Comparison of ENCODE assay signal across 8 mouse cellular contexts in the genomic region with DNA sequence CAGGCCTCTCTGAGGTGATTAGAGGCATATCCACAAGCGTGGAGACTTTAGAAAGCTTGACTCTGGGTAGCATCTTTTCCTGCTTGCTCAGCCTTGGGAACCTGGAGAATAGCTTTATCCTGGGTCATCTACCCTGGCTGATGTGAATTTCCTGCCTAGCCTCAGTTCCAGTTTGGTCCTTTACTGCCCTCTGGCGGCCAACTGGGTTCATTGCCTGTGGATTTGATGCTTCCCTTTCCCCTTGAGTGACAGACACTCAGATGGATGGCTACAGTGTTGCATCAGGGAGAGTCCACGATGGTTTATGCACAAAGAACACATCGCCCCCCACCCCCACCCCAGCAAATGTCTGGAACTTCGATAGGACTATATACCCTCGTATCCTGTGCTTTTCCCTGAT.
A peak's percentile ranks its signal among the peaks of the same experiment; 100 is the strongest.
DNase-seq lines count a peak whose midpoint lies in the region; ATAC-seq and TF ChIP-seq lines count a peak whose summit lies in the region.

No protein-coding gene starts in this region.

- H3K36me3 ChIP-seq in spleen, adult 2 months (ENCODE audit: control insufficient read depth, insufficient read depth, low read length), result no peaks in the 10 kb centered on the region
- no peaks in the 10 kb centered on the region for H3K36me3 ChIP-seq in kidney, postnatal 0 days (ENCODE audit: insufficient read depth, low read length)
- H3K36me3 ChIP-seq in liver, embryonic 11.5 days (ENCODE audit: control insufficient read depth, insufficient read depth, low read length), result no peaks in the 10 kb centered on the region

- WGBS in spleen, adult 2 months, result 16% methylated on average over 6 of the region's 6 CpGs
- WGBS in kidney, postnatal 0 days, result 4% methylated on average over 6 of the region's 6 CpGs
- WGBS in liver, embryonic 11.5 days, result 7% methylated on average over 6 of the region's 6 CpGs

- H3K4me3 ChIP-seq in spleen, adult 2 months (ENCODE audit: extremely low read depth, insufficient read depth, insufficient read length), result no peak overlapping the region
- no peak overlapping the region for H3K4me3 ChIP-seq in kidney, postnatal 0 days (replicated peaks; ENCODE audit: low read depth, low read length)
- H3K4me3 ChIP-seq in liver, embryonic 11.5 days (ENCODE audit: low read depth, low read length), result no peak overlapping the region

- H3K4me1 ChIP-seq in spleen, adult 2 months (ENCODE audit: control insufficient read depth, insufficient read depth, insufficient read length), result no peaks in the 10 kb centered on the region
- H3K4me1 ChIP-seq in kidney, postnatal 0 days (replicated peaks; ENCODE audit: insufficient read depth, low read length), result no peaks in the 10 kb centered on the region
- H3K4me1 ChIP-seq in liver, embryonic 11.5 days (replicated peaks; ENCODE audit: control insufficient read depth, insufficient read depth, low read length), result no peaks in the 10 kb centered on the region

- H3K27ac ChIP-seq in spleen, adult 2 months (ENCODE audit: insufficient read depth, low read length), result no peak overlapping the region
- H3K27ac ChIP-seq in kidney, postnatal 0 days, result no peak overlapping the region
- H3K27ac ChIP-seq in liver, embryonic 11.5 days (ENCODE audit: low read depth, low read length), result no peak overlapping the region

- no peak overlapping the region for H3K4me2 ChIP-seq in kidney, postnatal 0 days (ENCODE audit: low read length)
- H3K4me2 ChIP-seq in liver, embryonic 11.5 days, result no peak overlapping the region

- ATAC-seq in common myeloid progenitor, adult 5-6 weeks (replicated peaks; ENCODE audit: low read depth, poor library complexity, severe bottlenecking), result peak; percentile 62; the same call in 1 of the 2 replicates
- no peak for ATAC-seq in kidney, postnatal 0 days (replicated peaks; ENCODE audit: low FRiP score, low read depth)
- no peak for ATAC-seq in liver, embryonic 11.5 days (replicated peaks; ENCODE audit: low FRiP score)

- TF ChIP-seq POLR2A in spleen, adult 2 months (IDR thresholded peaks at IDR 0.05; ENCODE audit: low read depth, low read length), result no peak

- peak; percentile 30; the same call in 1 of the 2 replicates for TF ChIP-seq CTCF in spleen, adult 2 months (IDR thresholded peaks at IDR 0.05; ENCODE audit: extremely low read depth, insufficient read depth, insufficient read length, insufficient replicate concordance)
- TF ChIP-seq CTCF in kidney, postnatal 0 days (IDR thresholded peaks at IDR 0.05; ENCODE audit: low read depth), result peak; percentile 98

- peak in 1 of 2 experiments; percentile 13 for DNase-seq in spleen, adult 2 months (ENCODE audit: low read depth in 1 of 2, low spot score in 2 of 2)
- DNase-seq in spleen, adult 12 weeks (ENCODE audit: low spot score), result no peak
- peak; percentile 45 to 64 for DNase-seq in gastrocnemius, postnatal 4 days (ENCODE audit: low spot score in 2 of 2)
- peak; percentile 83 for DNase-seq in kidney, postnatal 0 days (ENCODE audit: low spot score)
- DNase-seq in liver, embryonic 11.5 days (ENCODE audit: low spot score), result peak; percentile 52
- DNase-seq in ovary, postnatal 10 days (ENCODE audit: low spot score), result peak; percentile 61
- peak; percentile 43 to 45 for DNase-seq in urinary bladder, adult 18-20 months (ENCODE audit: low spot score in 2 of 2)

- H3K9me3 ChIP-seq in kidney, postnatal 0 days (replicated peaks; ENCODE audit: low read length), result no peaks in the 10 kb centered on the region
- H3K9me3 ChIP-seq in liver, embryonic 11.5 days (ENCODE audit: control insufficient read depth, low read length), result no peaks in the 10 kb centered on the region

- H3K27me3 ChIP-seq in spleen, adult 2 months (ENCODE audit: control insufficient read depth, insufficient read depth, low read length), result no peaks in the 10 kb centered on the region
- H3K27me3 ChIP-seq in kidney, postnatal 0 days (ENCODE audit: insufficient read depth, low read length), result no peaks in the 10 kb centered on the region
- H3K27me3 ChIP-seq in liver, embryonic 11.5 days (replicated peaks; ENCODE audit: control insufficient read depth, insufficient read depth, low read length), result no peaks in the 10 kb centered on the region

- H3K9ac ChIP-seq in kidney, postnatal 0 days (ENCODE audit: low read depth, low read length), result no peak overlapping the region
- no peak overlapping the region for H3K9ac ChIP-seq in liver, embryonic 11.5 days (ENCODE audit: low read depth, low read length)
